Mouse (Mus musculus) thymus, postnatal 25 days (tissue): ENCODE data around the gene Adk.

ENCODE experiments used
- DNase-seq: peaks from one replicate; pipeline ENCODE4 v3.0.0; 2022

The Adk gene

DNA sequence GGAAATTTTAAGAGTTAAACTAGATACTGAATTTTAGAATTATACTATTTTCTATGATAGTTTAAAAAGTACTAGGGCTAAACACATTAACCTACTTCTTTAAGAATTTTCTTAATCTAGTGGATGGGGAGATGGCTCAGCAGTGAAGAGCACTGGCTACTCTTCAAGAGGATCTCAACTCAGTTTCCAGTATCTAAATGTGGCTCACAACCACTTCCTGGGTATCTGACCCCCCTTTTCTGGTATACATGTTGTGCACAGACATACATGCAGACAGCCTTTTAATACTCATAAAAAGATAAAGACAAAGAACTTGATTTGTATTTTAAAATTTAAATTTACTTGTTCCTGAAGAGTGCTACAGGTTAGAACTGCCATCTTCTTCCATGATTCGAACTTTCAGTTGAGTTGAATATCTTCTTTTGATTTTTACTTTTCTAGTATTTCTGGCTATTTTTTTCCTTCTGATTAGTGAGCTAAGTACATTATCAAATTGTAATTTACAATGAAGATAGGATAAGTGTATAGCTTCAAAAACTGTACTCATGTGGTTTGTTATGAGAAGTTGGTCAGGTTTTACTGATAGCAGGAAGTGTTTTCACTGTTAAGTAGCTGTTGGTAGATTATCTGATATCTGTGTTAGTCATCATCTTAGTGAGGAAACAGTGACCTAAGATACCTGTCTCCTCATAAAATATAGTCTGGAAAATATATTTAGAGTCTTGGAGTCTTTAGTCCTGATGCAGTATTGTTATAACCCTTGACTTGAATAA is 121.8 kb downstream of the Adk start:
- no peak for DNase-seq

GRCm38 (mm10) chr14:21174804-21175203 is 122.4 kb downstream of the Adk start:
- no peak for DNase-seq

DNA sequence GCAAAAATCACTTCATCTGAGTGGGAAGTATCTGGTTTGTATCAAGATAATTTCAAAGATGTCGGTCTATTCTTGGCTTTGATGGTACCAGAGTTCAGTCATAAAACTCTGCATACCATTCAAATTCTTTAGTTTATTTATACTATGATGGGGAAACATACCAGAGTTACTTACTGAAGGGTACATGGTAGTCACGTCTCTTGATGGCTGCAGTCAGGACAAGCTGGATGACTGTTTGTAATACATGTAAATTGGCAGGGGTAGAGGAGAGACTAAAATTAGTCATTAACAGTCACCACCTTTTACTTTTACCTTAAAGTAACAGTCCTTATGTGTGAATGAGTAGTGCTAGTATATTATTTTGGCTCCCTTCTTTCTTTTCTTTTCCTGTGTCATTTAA is 125.4 kb downstream of the Adk start:
- DNase-seq: no peak

DNA sequence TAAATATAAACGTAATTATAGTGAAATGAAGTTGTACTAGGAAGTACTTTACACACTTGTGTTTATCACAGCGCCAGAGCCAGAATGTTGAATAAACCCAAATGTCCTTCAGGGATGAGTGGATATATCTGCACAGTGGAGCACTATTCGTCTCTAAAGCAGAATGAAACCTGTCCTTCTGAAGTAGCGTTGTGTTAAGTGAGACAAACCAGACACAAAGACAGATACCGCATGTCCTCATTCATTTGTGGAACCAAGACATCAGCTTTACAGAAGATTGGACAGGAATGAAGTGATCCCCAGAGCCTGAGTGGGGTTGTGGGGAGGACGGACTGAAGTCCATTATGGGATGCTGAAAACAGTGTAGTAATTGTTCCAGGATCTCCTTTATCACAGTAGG is 126.0 kb downstream of the Adk start:
- DNase-seq: no peak

DNA sequence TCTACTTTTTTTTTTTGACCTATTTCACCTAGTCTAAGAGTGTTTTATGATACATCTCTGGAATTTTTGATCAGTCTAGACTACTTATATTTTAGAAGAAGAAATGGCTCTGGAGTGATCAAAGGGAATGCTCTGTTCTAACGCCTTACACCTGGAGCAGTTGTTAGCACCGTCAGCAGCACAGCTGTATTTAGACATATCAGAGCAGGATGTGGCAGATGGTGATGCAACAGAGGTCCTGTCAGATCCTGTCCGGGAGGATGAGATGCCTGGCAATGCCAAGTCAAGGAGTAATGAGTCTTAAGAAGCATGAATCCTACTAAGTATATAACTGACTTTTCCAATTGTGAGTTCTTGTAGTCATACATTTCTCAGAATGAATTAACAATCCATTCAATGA is 128.7 kb downstream of the Adk start:
- peak; percentile 28 for DNase-seq

- no peak for DNase-seq
Observed at GRCm38 (mm10) chr14:21191966-21192365, 139.6 kb downstream of the Adk start.

DNA sequence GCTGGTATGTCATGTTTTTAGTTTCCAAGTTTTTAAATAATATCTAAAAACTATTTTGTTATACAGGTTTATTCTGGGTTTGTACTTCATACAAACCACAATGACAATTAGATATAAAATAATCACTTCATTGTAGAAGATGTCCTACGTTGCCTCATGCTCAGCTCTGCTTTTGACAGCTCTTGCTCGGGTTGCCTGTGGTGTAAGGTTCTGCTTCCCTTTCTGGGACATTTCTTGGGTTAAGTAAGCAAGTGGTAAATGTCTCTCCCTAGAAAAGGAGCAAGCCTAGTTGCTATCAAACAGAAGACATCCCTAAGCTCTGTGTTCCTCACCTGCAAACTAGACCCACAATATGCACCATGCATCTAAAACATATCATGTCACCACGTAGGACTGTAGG is 140.4 kb downstream of the Adk start:
- DNase-seq: no peak

DNA sequence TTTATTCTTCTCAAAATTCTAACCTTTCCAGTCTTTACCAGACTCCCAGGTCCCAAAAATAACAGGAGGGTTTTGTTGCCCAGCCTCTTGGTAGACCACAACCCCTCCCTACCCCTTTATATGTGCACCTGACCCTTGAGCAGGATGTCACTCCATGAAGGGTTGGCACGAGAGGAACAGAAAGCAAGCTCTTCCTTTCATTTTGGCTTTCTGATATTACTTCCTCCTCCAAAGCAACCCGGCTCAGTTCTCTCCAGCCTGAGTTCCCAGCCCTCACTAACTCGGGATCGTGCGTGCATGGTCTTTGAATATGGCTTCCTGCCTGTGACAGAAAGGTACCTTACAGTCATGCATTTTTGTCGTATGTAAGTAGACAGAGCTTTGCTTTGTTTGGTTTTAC is 142.0 kb downstream of the Adk start:
- DNase-seq: no peak

GRCm38 (mm10) chr14:21200850-21201249 is 148.5 kb downstream of the Adk start:
- no peak for DNase-seq

GRCm38 (mm10) chr14:21206472-21206871 is 154.1 kb downstream of the Adk start:
- no peak for DNase-seq

GRCm38 (mm10) chr14:21221574-21222138 is 169.3 kb downstream of the Adk start:
- DNase-seq: no peak

- DNase-seq: no peak
Observed at GRCm38 (mm10) chr14:21222206-21222605, 169.8 kb downstream of the Adk start.

GRCm38 (mm10) chr14:21223456-21223855 is 171.1 kb downstream of the Adk start:
- DNase-seq: no peak

GRCm38 (mm10) chr14:21223971-21224635 is 171.7 kb downstream of the Adk start:
- no peak for DNase-seq

GRCm38 (mm10) chr14:21237051-21237450 is 184.7 kb downstream of the Adk start:
- no peak for DNase-seq

- DNase-seq: no peak
Observed at GRCm38 (mm10) chr14:21241105-21241504, 188.7 kb downstream of the Adk start.

GRCm38 (mm10) chr14:21251386-21251785 is 199.0 kb downstream of the Adk start:
- DNase-seq: no peak

- no peak for DNase-seq
Observed at GRCm38 (mm10) chr14:21252326-21252886, 200.0 kb downstream of the Adk start.

DNA sequence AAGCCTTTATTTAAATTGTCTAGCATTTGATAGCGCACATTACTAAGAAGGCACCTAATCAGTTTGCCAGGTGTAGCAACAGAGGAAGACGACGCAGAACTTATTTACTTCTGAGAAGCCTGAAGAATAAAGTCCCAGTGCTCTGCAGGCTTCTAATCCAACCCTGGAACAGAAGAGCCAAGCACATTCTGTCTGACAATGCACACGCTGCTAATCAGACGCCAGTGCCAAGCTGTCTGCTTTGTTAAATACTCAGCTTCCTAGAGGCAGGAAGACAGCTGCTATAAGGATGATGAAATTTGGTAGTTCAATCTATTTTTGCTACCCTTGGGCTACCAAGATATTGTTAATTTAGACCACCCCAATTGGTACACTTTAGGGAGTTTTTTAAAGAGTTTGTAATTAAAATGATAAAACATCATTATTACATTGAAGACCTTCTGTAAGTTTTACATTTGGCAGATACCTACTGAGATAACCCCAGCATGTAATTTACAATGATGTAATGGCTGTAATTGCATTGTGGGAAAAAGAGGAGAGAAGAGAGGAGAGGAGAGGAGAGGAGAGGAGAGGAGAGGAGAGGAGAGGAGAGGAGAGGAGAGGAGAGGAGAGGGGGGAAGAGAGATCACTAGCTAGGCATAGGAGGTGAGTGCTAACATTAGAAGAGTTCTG is 201.1 kb downstream of the Adk start:
- DNase-seq: no peak

GRCm38 (mm10) chr14:21253993-21254339 is 201.6 kb downstream of the Adk start:
- no peak for DNase-seq

- DNase-seq: no peak
Observed at GRCm38 (mm10) chr14:21268229-21268628, 215.9 kb downstream of the Adk start.

DNA sequence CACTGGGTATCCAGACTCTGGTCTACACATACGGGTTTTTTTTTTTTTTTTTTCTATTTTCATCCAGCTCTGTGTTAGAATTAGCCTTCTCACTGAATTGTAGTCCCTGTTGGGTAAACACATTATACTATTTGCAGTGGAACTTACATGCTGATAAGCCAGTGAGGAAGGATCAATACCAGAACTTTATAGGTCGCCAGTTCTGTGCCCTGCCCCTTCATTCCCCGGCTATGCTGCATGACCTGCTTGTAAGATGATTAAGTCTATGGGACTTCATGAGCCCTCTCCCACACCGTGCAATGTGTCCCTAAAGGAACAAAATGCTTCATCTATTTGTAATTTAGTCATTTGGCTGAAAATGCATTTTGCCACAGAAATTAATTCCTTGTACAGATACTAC is 219.1 kb downstream of the Adk start:
- DNase-seq: no peak

GRCm38 (mm10) chr14:21275786-21276185 is 223.4 kb downstream of the Adk start:
- no peak for DNase-seq

- no peak for DNase-seq
Observed at GRCm38 (mm10) chr14:21278290-21278689, 225.9 kb downstream of the Adk start.
